Mouse (Mus musculus) gastrocnemius, adult 8-10 months (tissue): ENCODE results near the gene H2afy. TPM values are rescaled to one million over a fixed set of nuclear protein-coding genes. Genes with fewer than 3 reads are reported as not detected.

Experiments
- DNase-seq, 2 experiments: peaks; one replicate each; pipeline ENCODE4 v3.0.0; 2022; ENCODE audit warnings: low spot score in 2 of 2
- total RNA-seq, 4 experiments: library from RNA; stranded (reverse); gene quantifications; 2 replicates each; pipeline ENCODE4 v1.2.4; 2022

H2afy gene
- total RNA-seq, 4 experiments from 2014 or later, result 56.9 to 69.8 (median 60.2) TPM

DNA sequence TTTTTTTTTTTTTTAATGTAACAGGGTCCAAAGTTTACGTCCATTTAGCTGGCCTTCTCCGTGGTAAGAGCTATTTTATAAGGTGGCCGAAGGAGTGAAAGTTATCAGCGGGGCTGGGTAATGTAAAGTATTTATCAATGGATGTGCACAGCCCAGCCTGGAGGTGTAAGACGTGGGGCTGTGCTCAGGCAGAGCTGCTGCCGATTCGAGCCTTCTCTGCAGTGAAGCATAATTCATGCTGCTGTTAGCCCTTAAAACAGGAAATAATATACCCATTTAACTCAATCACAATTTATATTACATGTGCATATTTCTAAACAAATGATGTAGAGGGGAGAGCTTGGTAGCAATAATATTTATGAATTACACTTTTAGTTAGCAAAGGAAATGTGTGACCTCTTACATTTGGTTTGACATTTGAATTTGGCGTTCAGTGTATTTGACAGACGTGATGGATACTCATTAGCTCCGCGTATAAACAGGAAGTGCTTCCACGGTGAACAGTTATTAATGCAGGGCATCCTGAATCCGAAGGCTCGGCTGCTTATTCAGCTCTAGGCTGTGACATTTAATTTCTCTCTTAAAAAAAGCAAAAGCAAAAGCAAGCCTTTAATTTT, 111.6 kb downstream of the H2afy start:
- DNase-seq, result no peak

Other genes with a start within 250 kb of the H2afy start
- under 1 TPM in 2 of 4 experiments, not detected in 2; 0.15 to 0.22 TPM for gene Tifab, start 42.5 kb upstream of the H2afy start, total RNA-seq
- not detected for gene Neurog1, start 115.8 kb upstream of the H2afy start, total RNA-seq
- gene Cxcl14, start 160.2 kb upstream of the H2afy start, total RNA-seq, result 10 to 100 TPM; 21.4 to 40.0 (median 28.6) TPM